Mouse (Mus musculus): Measurements from ENCODE around the gene Mettl13. TPM values are rescaled to one million over a fixed set of nuclear protein-coding genes. Genes with fewer than 3 reads are reported as not detected.

Gene Mettl13
- polyA plus RNA-seq (2012; fragmentation: generic; extraction: Trizol) = 10 to 100 TPM in 1 of 2 experiments, 1 to 10 TPM in 1; 9.4 to 16.3 TPM

DNA sequence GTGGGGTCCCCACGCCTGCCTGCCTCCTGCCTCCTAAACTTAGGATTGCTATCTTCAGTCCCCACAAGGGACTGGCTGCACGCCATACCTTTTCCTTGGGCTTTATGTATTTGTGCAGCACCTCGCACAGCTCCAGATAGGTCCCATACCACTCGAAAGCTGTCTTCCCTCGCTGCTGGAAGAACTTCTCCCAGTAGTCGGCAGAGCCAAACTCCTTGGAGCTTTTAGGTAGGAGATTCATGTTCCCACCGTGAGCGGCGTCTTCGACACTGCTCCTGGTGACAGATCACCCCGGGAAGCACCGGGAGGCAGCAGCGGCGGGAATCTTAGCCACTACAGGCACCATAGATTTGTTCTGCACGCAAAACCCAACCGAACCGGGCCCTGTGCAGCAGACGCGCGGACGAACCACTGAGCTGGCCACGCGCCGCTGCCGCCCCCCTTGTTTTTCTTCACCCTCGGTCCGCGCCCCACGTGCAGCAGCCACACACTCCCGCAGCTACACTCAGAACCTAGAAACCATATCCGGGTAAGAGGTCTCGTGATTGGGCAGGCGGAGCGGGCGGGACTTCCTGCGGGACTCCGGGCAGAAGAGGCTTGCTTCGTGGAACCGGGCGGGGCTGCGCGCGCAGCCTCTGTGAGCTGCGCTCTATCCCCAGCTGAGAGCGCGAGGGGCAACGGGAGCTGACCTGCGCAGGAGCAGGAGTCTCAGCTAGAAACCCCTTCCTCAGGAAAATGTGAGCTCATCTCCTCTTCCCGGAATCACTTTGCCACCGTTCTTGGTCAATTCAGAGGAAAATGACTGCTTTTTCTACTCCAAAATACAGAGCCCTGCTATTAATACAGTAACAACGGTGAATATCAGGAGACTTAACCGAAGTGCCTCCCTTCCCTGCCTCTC is at the start of gene Mettl13:
Gene Mettl13, minus strand, starts transcription at position 536 of the 901 bp plus-strand sequence.

DNA sequence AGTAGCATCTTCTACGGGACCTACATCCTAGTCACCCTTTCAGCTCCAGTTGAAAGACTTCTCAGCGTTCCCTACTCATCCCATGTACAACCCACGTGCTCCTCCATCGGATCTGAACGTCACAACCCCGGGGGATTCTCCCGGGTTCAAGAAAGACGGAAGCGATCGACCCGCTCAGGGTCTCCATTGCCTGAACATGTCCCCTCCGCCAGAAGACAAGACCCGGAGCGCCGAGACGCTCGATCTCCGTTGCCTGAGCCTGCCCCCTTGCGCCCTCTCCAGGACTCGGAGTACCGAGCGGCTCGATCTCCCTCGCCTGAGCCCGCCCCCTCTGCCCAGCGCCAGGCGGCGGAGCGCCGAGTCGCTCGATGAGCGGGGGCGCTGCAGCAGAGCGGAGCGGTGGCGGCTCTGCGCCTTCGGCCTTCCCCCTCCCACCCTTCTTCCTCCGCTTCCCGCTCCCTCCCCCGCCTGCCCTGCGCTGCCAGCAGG is 22.0 kb upstream of the Mettl13 start, which contains the start of gene Vamp4:
Gene Vamp4, plus strand, starts transcription at position 256 of the 489 bp plus-strand sequence.

Other genes starting within 250 kb of the Mettl13 start
- 1 to 10 TPM; 1.8 to 3.6 TPM for gene Dnm3, start 70.5 kb downstream of the Mettl13 start, polyA plus RNA-seq (2012; fragmentation: generic; extraction: Trizol)
- gene Vamp4, start 22.0 kb upstream of the Mettl13 start, polyA plus RNA-seq (2012; fragmentation: generic; extraction: Trizol) = 10 to 100 TPM in 1 of 2 experiments, 1 to 10 TPM in 1; 2.5 to 13.5 TPM
- under 1 TPM; 0.01 to 0.08 TPM for gene Myoc, start 90.6 kb upstream of the Mettl13 start, polyA plus RNA-seq (2012; fragmentation: generic; extraction: Trizol)
- not detected for gene Myocos, start 109.7 kb upstream of the Mettl13 start, polyA plus RNA-seq (2012; fragmentation: generic; extraction: Trizol)
- gene Prrc2c, start 192.0 kb upstream of the Mettl13 start, polyA plus RNA-seq (2012; fragmentation: generic; extraction: Trizol) = 10 to 100 TPM in 1 of 2 experiments, 1 to 10 TPM in 1; 2.9 to 22.0 TPM

Data from C3H10T1/2 (cell line).